Mouse (Mus musculus): Measurements from ENCODE around the gene Neurl1b. TPM values are rescaled to one million over a fixed set of nuclear protein-coding genes. Genes with fewer than 3 reads are reported as not detected.

Neurl1b gene
- polyA plus RNA-seq (2021; fragmentation: Nextera tagmentation) = 4.3 and 8.0 TPM in 2 replicates
- long read RNA-seq, experiment 1, partial matches to known transcripts = 0 of 28 reads
- long read RNA-seq, experiment 1, other reads (novel, unspliced or antisense) = 28 of 28 reads
- long read RNA-seq, experiment 2, partial matches to known transcripts = 0 of 20 reads
- long read RNA-seq, experiment 2, other reads (novel, unspliced or antisense) = 20 of 20 reads

GRCm38 (mm10) chr17:26414523-26415354, at the start of gene Neurl1b:
Gene Neurl1b, plus strand, starts transcription at chr17:26414829.

Other genes with a start within 250 kb of the Neurl1b start
- not detected in 2 replicates for gene Pdia2, start 215.7 kb upstream of the Neurl1b start, polyA plus RNA-seq (2021; fragmentation: Nextera tagmentation)
- gene Rgs11, start 211.9 kb upstream of the Neurl1b start, polyA plus RNA-seq (2021; fragmentation: Nextera tagmentation) = 5.3 and 6.0 TPM in 2 replicates
- 168 and 200 TPM in 2 replicates for gene Arhgdig, start 207.0 kb upstream of the Neurl1b start, polyA plus RNA-seq (2021; fragmentation: Nextera tagmentation)
- 15.5 and 15.8 TPM in 2 replicates for gene Fam234a, start 170.6 kb upstream of the Neurl1b start, polyA plus RNA-seq (2021; fragmentation: Nextera tagmentation)
- 24.5 and 26.8 TPM in 2 replicates for gene Luc7l, start 161.9 kb upstream of the Neurl1b start, polyA plus RNA-seq (2021; fragmentation: Nextera tagmentation)
- gene Ergic1, start 146.7 kb downstream of the Neurl1b start, polyA plus RNA-seq (2021; fragmentation: Nextera tagmentation) = 74.4 and 159 TPM in 2 replicates
- gene Dusp1, start 147.3 kb downstream of the Neurl1b start, polyA plus RNA-seq (2021; fragmentation: Nextera tagmentation) = 61.4 and 112 TPM in 2 replicates
- gene Atp6v0e, start 248.4 kb downstream of the Neurl1b start, polyA plus RNA-seq (2021; fragmentation: Nextera tagmentation) = 121 and 146 TPM in 2 replicates